Mouse (Mus musculus) midbrain, embryonic 13.5 days (tissue): ENCODE data around the gene Rnf123. TPM values are rescaled to one million over a fixed set of nuclear protein-coding genes. Genes with fewer than 3 reads are reported as not detected.

Experiments used
- ATAC-seq: fragments of 200-750 bp; cut with Nextera tagmentation; 2 replicates; pipeline ENCODE4 v1.8.0; 2017; ENCODE audit warnings: mild to moderate bottlenecking, moderate TSS enrichment, moderate library complexity
- H3K27ac ChIP-seq: fragments of 300-500 bp; sonication (generic); 2 replicates; pipeline ENCODE4 v1.5.1; 2015; ENCODE audit warnings: inconsistent platforms, mild to moderate bottlenecking, moderate library complexity
- H3K27me3 ChIP-seq: fragments of 300-500 bp; sonication (generic); 2 replicates; pipeline ENCODE4 v1.6.1; 2015; ENCODE audit warnings: mild to moderate bottlenecking, inconsistent platforms
- H3K36me3 ChIP-seq: fragments of 300-500 bp; sonication (generic); 2 replicates; pipeline ENCODE4 v1.6.1; 2015; ENCODE audit warnings: mild to moderate bottlenecking, inconsistent platforms
- H3K4me1 ChIP-seq: fragments of 300-500 bp; sonication (generic); replicated peaks from 2 replicates; pipeline ENCODE4 v1.6.1; 2015; ENCODE audit warnings: inconsistent platforms
- H3K4me2 ChIP-seq: fragments of 300-500 bp; sonication (generic); replicated peaks from 2 replicates; pipeline ENCODE4 v1.6.1; 2015; ENCODE audit warnings: moderate library complexity, mild to moderate bottlenecking, inconsistent platforms
- H3K4me3 ChIP-seq: fragments of 300-500 bp; sonication (generic); replicated peaks from 2 replicates; pipeline ENCODE4 v1.5.1; 2015; ENCODE audit warnings: mild to moderate bottlenecking, inconsistent platforms
- H3K9ac ChIP-seq: fragments of 300-500 bp; sonication (generic); replicated peaks from 2 replicates; pipeline ENCODE4 v1.6.1; 2015; ENCODE audit warnings: mild to moderate bottlenecking, inconsistent platforms
- H3K9me3 ChIP-seq: fragments of 300-500 bp; sonication (generic); 2 replicates; pipeline ENCODE4 v1.6.1; 2016; ENCODE audit warnings: mild to moderate bottlenecking, inconsistent platforms
- WGBS: fragments of 180-500 bp; shearing (Covaris S2); methylation state at CpG from one replicate; pipeline ENCODE4 v1.1.7; 2015; 5-methylcytosine and 5-hydroxymethylcytosine counted together
- polyA plus RNA-seq: library from polyadenylated mRNA; unstranded; fragments of >200 nt; fragmentation: Nextera tagmentation; extraction: Ambion mirVana; gene quantifications from 2 replicates; pipeline ENCODE4 v1.2.1, GENCODE M21; 2015

Rnf123 gene
- polyA plus RNA-seq: 46.2 and 55.6 TPM in 2 replicates

- 32% methylated on average over 12 of the region's 12 CpGs for WGBS
- peaks cover 43% of the 10 kb centered on the region for H3K27me3 ChIP-seq
- peaks cover 45% of the 10 kb centered on the region for H3K36me3 ChIP-seq
- H3K4me1 ChIP-seq: peaks cover 21% of the 10 kb centered on the region
- H3K4me3 ChIP-seq: 0 out of 2 replicates have a peak within 1 kb of the TSS, but pooled peaks have one; percentile 3
- H3K27ac ChIP-seq: no peak within 1 kb of the TSS
- no peaks in the 10 kb centered on the region for H3K9me3 ChIP-seq
- ATAC-seq: no peak
- peak within 1 kb of the TSS; percentile 14; the same call in 1 of the 2 replicates for H3K9ac ChIP-seq
- H3K4me2 ChIP-seq: 0 out of 2 replicates have a peak within 1 kb of the TSS, but pooled peaks have one; percentile 10
Measured at GRCm38 (mm10) chr9:108082988-108083431, at the start of gene Rnf123. Rnf123 (minus strand) TSS chr9:108083346.

GRCm38 (mm10) chr9:108132373-108132772, 49.2 kb upstream of the Rnf123 start:
- no peak overlapping the region for H3K4me2 ChIP-seq
- no peak overlapping the region for H3K9ac ChIP-seq
- H3K4me1 ChIP-seq: no peaks in the 10 kb centered on the region
- H3K36me3 ChIP-seq: peaks cover 17% of the 10 kb centered on the region
- 91% methylated on average over 3 of the region's 3 CpGs for WGBS
- H3K27ac ChIP-seq: no peak overlapping the region
- H3K4me3 ChIP-seq: no peak overlapping the region
- H3K27me3 ChIP-seq: no peaks in the 10 kb centered on the region
- no peak for ATAC-seq
- no peaks in the 10 kb centered on the region for H3K9me3 ChIP-seq

- no peak overlapping the region for H3K4me2 ChIP-seq
- no peak for ATAC-seq
- WGBS: 90% methylated on average over 5 of the region's 5 CpGs
- H3K27ac ChIP-seq: no peak overlapping the region
- H3K36me3 ChIP-seq: peaks cover 8% of the 10 kb centered on the region
- no peaks in the 10 kb centered on the region for H3K4me1 ChIP-seq
- no peak overlapping the region for H3K4me3 ChIP-seq
- H3K27me3 ChIP-seq: no peaks in the 10 kb centered on the region
- no peaks in the 10 kb centered on the region for H3K9me3 ChIP-seq
- no peak overlapping the region for H3K9ac ChIP-seq
Measured at GRCm38 (mm10) chr9:108131502-108131901, 48.4 kb upstream of the Rnf123 start.

- Histone ChIP-seq H3K4me3 (no peak overlapping the region), H3K27me3 (no peaks in the 10 kb centered on the region), H3K4me2 (no peak overlapping the region), H3K36me3 (peaks cover 25% of the 10 kb centered on the region), H3K4me1 (no peaks in the 10 kb centered on the region), H3K27ac (no peak overlapping the region), H3K9ac (no peak overlapping the region), H3K9me3 (no peaks in the 10 kb centered on the region)
- WGBS: 83% methylated on average over 13 of the region's 13 CpGs
- no peak for ATAC-seq
Measured at GRCm38 (mm10) chr9:108129042-108129948, 46.1 kb upstream of the Rnf123 start.

GRCm38 (mm10) chr9:108128248-108128647, 45.1 kb upstream of the Rnf123 start:
- 86% methylated on average over 11 of the region's 11 CpGs for WGBS
- no peak overlapping the region for H3K27ac ChIP-seq
- H3K9ac ChIP-seq: no peak overlapping the region
- H3K36me3 ChIP-seq: peaks cover 31% of the 10 kb centered on the region
- no peak overlapping the region for H3K4me3 ChIP-seq
- H3K4me1 ChIP-seq: no peaks in the 10 kb centered on the region
- no peaks in the 10 kb centered on the region for H3K9me3 ChIP-seq
- ATAC-seq: no peak
- H3K4me2 ChIP-seq: no peak overlapping the region
- H3K27me3 ChIP-seq: no peaks in the 10 kb centered on the region

GRCm38 (mm10) chr9:108126436-108127180, 43.5 kb upstream of the Rnf123 start:
- Histone ChIP-seq H3K4me1 (no peaks in the 10 kb centered on the region), H3K27ac (no peak overlapping the region), H3K9ac (no peak overlapping the region), H3K36me3 (peaks cover 32% of the 10 kb centered on the region), H3K4me3 (no peak overlapping the region), H3K4me2 (no peak overlapping the region), H3K27me3 (no peaks in the 10 kb centered on the region), H3K9me3 (no peaks in the 10 kb centered on the region)
- ATAC-seq: 0 out of 2 replicates have a peak, but pooled peaks have one; percentile 14
- 87% methylated on average over 17 of the region's 17 CpGs for WGBS

- no peak for ATAC-seq
- Histone ChIP-seq H3K9me3 (no peaks in the 10 kb centered on the region), H3K27me3 (no peaks in the 10 kb centered on the region), H3K27ac (no peak overlapping the region), H3K9ac (no peak overlapping the region), H3K36me3 (peaks cover 37% of the 10 kb centered on the region), H3K4me1 (no peaks in the 10 kb centered on the region), H3K4me3 (no peak overlapping the region), H3K4me2 (no peak overlapping the region)
- 90% methylated on average over 8 of the region's 8 CpGs for WGBS
Measured at GRCm38 (mm10) chr9:108125731-108126130, 42.6 kb upstream of the Rnf123 start.

- Histone ChIP-seq H3K9ac (no peak overlapping the region), H3K36me3 (peaks cover 34% of the 10 kb centered on the region), H3K9me3 (no peaks in the 10 kb centered on the region), H3K27me3 (no peaks in the 10 kb centered on the region), H3K27ac (no peak overlapping the region), H3K4me3 (no peak overlapping the region), H3K4me1 (0 out of 2 replicates have a peak, but pooled peaks cover 3% of the 10 kb centered on the region), H3K4me2 (no peak overlapping the region)
- WGBS: 77% methylated on average over 4 of the region's 4 CpGs
- no peak for ATAC-seq
Measured at GRCm38 (mm10) chr9:108123916-108124315, 40.8 kb upstream of the Rnf123 start.

- 89% methylated on average over 10 of the region's 10 CpGs for WGBS
- no peaks in the 10 kb centered on the region for H3K27me3 ChIP-seq
- 0 out of 2 replicates have a peak, but pooled peaks cover 3% of the 10 kb centered on the region for H3K4me1 ChIP-seq
- no peak for ATAC-seq
- H3K4me3 ChIP-seq: no peak overlapping the region
- peaks cover 43% of the 10 kb centered on the region for H3K36me3 ChIP-seq
- no peak overlapping the region for H3K27ac ChIP-seq
- no peaks in the 10 kb centered on the region for H3K9me3 ChIP-seq
- no peak overlapping the region for H3K4me2 ChIP-seq
- no peak overlapping the region for H3K9ac ChIP-seq
Measured at GRCm38 (mm10) chr9:108121170-108121969, 38.2 kb upstream of the Rnf123 start.

GRCm38 (mm10) chr9:108120671-108121070, 37.5 kb upstream of the Rnf123 start:
- Histone ChIP-seq H3K36me3 (peaks cover 43% of the 10 kb centered on the region), H3K27me3 (no peaks in the 10 kb centered on the region), H3K9me3 (no peaks in the 10 kb centered on the region), H3K9ac (no peak overlapping the region), H3K4me2 (no peak overlapping the region), H3K4me1 (0 out of 2 replicates have a peak, but pooled peaks cover 3% of the 10 kb centered on the region), H3K27ac (no peak overlapping the region), H3K4me3 (no peak overlapping the region)
- 95% methylated on average over 8 of the region's 8 CpGs for WGBS
- ATAC-seq: no peak

- no peak overlapping the region for H3K27ac ChIP-seq
- 51% methylated on average over 10 of the region's 11 CpGs for WGBS
- H3K36me3 ChIP-seq: peaks cover 44% of the 10 kb centered on the region
- H3K4me2 ChIP-seq: no peak overlapping the region
- H3K4me3 ChIP-seq: no peak overlapping the region
- no peaks in the 10 kb centered on the region for H3K9me3 ChIP-seq
- H3K27me3 ChIP-seq: no peaks in the 10 kb centered on the region
- H3K9ac ChIP-seq: no peak overlapping the region
- H3K4me1 ChIP-seq: 0 out of 2 replicates have a peak, but pooled peaks cover 3% of the 10 kb centered on the region
- no peak for ATAC-seq
Measured at GRCm38 (mm10) chr9:108119891-108120411, 36.8 kb upstream of the Rnf123 start.
